9 mouse cellular contexts compared by ENCODE assay signal in genomic region chr13:69991253-69991891, GRCm38 (mm10).
A peak's percentile ranks its signal among the peaks of the same experiment; 100 is the strongest.
DNase-seq lines count a peak whose midpoint lies in the region; ATAC-seq lines count a peak whose summit lies in the region.
"Had no signal": no experiment of that assay in that cellular context is flagged by ENCODE, and none has a peak within 500 bp of the region (broad histone marks: within the 10 kb centered on the region; RNA-seq: fewer than 3 reads in every experiment).

No protein-coding gene starts in this region.

- intact Hi-C loops in heart, postnatal 36 days (cut with DNase I): loop anchor here (1.0 to 2.0 kb wide), 2 partner anchors 251 to 295 kb away; no protein-coding TSS in a partner anchor

- ATAC-seq in CD4-positive, CD25-positive, alpha-beta regulatory T cell, adult 4 months: no peak
- peak; percentile 43; the same call in 1 of the 2 replicates for ATAC-seq in megakaryocyte, adult 5-6 weeks (ENCODE audit: poor library complexity, severe bottlenecking)

- peak; percentile 12 for DNase-seq in CD4-positive, CD25-positive, alpha-beta regulatory T cell, adult 2 months (ENCODE audit: low read depth, low spot score)
- peak; percentile 74 for DNase-seq in adrenal gland, postnatal 25 days
- peak; percentile 65 for DNase-seq in embryo, embryonic 9.5 days (ENCODE audit: extremely low spot score)
- DNase-seq in heart, postnatal 36 days: peak; percentile 19 to 60
- peak; percentile 67 to 77 for DNase-seq in layer of hippocampus, postnatal 14 days (ENCODE audit: low spot score in 2 of 2)
- DNase-seq in right cerebral cortex, postnatal 4 days: peak; percentile 93
- DNase-seq: liver, embryonic 13.5 days had no signal

Comparison
In these comparisons a context has a peak if more than half of its experiments do, and no peak if none do; other contexts are left out.
1. DNase-seq: peak in every context shown above with its lines; median percentile 93 in right cerebral cortex, postnatal 4 days; 74 in adrenal gland, postnatal 25 days; 72 in layer of hippocampus, postnatal 14 days; 65 in embryo, embryonic 9.5 days; 40 in heart, postnatal 36 days; 12 in CD4-positive, CD25-positive, alpha-beta regulatory T cell, adult 2 months.